Mouse (Mus musculus) heart, postnatal 4 days (tissue): ENCODE data around the gene Dock4. TPM values are rescaled to one million over a fixed set of nuclear protein-coding genes. Genes with fewer than 3 reads are reported as not detected.

ENCODE experiments used
- DNase-seq: peaks from one replicate; pipeline ENCODE4 v3.0.0; 2021
- total RNA-seq, 2 experiments: library from RNA; stranded (reverse); gene quantifications; 2 replicates each; pipeline ENCODE4 v1.2.3; 2021

The Dock4 gene
- total RNA-seq, 2 experiments from 2014 or later, result 21.0 to 24.0 TPM

DNA sequence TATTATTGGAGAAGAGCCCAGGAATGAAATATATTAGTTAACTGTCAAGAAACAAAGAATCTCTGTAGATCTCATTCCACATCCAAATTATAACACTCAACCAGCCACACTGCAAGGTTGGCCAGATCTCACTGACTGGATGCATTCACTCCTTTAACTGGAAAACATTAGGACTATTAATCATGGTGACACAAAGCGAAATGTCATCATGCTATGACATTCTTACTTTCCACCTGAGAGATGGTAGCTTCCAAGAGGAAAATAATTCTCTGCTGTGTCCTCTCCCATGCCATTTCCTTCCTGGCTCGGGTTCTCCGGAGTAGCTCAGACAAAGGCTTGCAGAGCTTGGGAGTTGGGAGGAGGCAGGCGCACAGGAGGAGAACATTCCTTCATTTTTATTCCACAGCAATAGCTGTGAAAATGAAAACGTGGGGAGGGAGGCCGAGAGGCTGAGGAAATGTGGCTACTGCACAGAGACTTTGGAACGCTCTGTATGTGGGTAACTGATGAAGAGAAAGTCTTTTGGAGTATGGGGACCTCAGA, 17.0 kb downstream of the Dock4 start:
- DNase-seq, result no peak

DNA sequence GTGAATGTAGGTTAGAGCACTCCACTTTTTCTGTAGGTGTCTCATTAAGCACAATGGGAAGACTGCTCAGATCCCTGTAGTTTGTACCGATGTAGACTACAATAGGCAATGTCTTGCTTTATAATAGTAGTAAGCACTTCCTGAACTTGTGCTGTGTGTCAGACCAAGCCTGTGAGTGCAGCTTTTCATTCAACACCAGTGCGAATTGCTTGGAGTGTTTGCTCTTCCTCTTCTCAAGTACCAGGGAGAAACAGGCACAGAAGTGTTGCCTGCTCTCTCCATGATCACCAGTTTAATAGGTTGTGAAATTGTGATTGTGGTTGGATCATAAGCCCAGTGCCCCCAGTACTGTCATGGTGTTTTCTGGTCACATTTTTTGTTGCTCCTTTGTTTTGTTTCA, 18.1 kb downstream of the Dock4 start:
- DNase-seq, result no peak

DNA sequence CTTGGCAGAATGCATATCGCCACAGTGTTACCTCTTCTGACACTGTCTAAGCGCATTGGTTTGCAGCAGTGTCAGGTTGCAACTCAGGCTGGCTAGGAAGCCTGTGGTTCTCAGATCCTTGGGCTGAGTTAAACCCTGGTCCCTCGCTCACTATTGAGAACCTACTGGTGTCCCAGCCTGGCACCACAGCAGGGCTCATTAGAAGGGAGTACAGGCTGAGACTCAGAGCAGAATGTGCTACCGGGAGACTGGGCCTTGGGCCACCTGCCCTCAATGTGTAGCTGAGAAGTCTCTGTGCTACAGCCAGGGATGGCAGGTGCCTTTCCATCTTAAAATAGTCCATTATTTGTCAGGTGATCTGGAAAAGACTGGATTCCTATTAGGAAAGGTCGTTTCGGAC, 18.5 kb downstream of the Dock4 start:
- DNase-seq, result no peak

DNA sequence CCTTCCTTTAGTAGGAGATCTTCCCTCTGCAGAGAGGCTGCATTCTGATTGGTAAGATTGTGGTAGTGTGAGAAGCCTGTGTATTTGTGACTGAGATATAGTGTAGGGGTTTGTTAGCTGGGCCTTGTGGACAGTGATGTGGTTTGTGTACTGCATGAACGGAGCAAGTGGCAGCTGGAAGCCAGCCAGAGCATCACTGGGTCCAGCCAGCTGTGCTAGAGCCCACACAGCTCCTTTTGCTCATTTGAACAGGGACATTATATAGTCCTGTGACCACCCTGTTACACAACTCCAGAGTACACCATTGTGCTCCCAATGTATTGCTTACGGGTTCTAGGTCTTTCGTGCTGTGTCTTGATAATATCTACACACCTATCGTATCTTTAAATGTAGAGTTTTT, 22.5 kb downstream of the Dock4 start:
- no peak for DNase-seq

DNA sequence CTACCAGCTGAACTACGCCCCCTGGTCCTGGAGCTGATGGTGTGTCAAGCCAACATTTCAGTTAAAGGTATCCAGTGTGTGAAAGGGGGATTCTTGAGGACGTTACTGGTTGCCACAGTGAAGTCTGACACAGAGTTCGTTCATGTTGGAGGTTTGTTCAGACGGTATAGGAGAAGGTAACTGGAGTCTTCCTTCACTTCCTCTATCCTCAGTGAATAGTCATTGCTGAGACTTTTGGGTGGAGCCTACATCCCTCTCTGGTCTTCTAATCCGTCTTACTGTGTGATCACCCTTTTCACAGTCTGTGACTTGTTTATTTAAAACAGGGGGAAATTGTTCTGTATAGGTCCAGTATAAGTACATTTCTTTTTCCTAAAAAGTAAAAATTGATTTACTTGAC, 23.3 kb downstream of the Dock4 start:
- DNase-seq, result no peak

DNA sequence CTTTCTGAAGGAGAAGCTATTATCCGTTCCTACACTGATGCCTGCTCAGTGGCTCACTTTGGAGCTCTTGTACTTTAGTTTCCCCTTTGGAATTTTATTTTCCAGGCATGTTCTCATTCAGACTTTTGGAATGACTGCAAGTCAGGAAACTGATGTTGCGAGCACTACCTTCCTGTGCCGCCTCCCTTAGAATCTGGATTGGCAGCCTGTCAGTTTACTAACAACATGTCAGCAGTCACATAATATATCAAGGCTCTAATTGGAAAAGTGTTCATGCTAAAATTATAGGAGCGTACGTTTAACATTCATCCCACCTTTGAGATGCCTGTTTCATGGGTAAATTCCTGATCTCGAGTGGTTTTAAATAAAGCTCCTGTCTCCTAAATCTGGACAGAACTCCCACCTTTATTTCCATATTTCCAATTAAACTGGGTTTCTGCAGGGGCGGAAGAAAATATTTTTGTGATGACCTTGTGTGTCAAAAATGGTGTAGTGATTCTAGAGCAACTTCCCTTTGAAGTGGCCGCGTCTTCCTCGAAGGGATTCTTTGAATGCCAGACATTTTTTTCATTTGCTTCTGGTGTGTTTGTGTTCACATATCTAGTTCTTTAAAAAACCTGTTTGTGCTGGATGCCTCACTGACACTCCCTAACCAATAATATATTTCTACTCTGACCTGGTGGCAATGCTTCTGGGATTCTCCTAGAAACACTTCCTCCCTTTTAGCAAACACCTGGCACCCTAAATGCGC, 26.1 kb downstream of the Dock4 start:
- DNase-seq, result no peak

DNA sequence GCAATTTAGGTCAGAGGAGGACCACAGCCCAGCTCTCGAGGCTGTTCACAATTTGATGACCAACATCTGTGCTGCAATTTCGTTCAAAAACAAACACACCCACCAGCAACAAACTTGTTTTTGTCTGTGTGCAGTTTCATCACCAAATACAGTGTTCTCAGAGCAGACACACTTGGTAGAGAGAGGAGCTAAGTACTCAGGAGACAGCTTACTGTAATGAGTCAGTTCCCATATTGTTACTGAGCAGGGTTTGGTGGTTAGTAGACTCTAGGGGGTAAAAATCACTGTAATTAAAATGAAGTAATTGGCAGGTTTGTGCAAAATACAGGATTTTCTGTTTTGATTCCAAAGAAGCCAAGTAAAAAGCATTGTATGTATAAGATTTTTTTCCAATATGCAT, 28.0 kb downstream of the Dock4 start:
- DNase-seq, result no peak

DNA sequence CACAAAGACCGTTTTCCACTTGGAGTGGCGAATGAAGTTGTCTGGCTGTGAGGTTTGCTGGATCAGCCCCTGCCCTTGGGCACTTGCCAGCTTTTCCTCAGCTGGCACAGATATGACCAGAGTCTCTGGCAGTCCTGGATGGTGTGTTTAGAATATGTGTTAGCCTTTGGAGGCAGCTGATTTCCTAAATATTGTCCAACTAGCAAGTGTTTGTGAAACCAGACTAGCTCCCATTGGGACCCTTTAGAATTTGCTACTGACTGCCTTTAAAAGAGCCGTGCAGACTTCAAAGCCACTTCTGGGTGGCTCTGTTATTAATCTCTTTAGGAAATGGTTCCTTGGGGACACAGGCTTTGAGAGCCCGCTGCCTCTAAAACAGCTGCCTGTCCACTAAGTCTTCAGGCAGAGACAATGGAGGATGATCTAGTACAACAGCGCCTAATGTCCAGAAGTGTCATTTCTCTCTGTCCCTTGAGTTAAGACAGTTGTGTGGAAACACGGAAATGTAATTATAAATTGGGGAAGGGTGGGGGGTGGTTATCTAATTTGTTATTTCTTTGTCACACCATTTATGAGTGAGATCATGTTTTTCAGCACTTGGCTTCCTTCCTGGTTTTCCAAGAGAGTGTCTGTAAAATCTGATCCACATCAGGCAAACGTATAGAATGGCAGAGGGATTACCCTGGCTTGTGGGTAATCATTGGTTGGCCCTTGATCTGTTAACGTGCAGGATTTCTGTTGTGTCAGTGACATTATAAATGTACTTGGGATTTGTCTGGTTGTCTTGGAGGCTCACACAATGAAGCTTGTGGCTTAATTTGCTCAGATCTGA, 32.1 kb downstream of the Dock4 start:
- DNase-seq, result peak; percentile 72

DNA sequence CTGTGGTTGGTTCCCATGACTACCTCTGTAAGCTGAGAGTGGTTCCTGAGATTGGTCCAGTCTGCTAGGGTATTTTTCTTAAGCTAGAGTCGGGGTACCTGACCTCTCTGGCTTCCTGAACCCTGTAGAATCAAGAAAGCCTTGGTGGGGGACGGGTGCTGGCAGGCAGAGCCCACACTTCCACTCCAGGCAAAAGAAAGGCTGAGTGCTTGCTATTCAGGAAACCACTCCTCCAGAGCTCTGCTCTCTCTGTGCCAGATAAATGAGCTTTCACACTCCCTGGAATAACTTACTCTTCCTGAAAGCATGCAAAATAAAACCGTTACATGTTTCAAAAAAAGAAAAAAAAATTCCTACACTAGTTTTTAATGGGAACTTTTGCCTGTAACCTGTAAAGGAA, 38.5 kb downstream of the Dock4 start:
- peak; percentile 28 for DNase-seq

DNA sequence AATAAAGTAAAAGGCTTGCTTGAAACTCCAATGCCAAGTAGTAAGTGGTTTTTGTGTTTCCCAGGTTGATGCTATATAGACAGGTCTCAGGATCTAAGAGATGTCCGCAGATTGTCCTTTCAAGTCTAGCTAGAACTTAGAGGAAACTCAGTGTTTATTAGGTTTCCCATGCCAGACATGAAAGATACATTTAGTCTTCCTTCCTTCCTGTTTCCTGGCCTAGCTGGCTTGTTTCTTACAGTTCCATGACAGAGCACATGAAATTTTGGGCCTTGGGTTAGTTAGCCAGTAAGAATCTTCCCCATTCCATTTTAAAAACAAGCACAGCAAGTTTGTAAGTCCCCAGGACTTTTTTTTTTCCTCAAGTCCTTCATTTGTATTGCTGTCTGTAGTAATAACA, 39.5 kb downstream of the Dock4 start:
- DNase-seq, result no peak

DNA sequence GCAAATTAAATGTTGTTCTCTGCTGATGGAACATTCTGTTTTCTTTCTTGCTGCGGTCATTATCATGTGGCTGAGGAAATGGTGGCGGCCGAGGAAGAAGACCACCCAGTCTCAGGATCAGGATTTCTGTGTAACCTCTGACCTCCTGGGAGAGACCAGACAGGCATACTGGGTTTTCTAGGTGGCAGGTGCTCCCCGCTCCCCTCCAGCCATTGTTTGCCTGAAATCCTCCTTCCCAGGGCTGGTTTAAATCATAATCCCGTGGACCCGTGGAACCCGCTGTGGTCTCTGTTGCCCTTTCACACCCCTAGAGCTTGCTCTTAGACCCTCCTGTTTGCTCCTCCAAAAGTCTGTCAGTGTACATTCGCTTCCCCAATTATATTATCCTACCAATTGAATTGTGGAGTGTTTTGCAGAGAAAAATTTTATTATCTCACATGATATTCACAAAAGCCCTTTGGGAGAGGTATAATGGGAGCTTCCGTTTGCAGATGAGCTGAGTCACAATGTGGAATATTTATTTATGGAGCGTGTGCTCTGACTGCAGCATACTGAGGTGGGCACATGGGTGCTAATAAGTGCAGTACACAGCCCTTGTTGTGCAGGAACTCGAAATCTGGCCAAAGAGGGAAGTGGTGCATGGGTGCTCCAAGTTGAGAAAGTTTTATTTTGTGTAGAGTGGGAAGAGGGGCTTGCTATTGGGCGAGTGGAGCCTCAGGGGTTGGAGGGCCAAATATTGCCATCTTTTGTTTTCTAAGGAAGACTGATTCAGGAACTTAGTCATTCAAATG, 40.5 kb downstream of the Dock4 start:
- no peak for DNase-seq

DNA sequence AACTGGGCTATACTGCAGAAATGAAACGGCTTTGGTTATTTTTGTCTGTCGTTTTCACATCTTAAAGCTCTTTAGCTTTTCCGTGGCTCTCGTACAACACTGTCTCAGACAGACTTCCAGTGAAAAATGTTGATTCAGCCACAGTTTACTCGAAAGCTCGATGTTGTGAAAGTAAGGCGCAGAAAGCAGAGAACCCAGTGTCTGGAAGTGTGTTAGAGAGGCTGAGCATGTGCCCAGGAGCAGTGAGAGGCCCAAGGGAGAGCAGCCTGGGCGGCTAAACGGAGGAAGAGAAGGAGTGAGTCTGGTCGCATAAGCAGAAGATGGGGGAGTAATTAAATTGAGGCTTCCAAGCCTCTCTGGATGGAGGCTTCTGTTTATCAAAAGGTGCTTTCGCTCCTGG, 50.6 kb downstream of the Dock4 start:
- DNase-seq, result no peak

DNA sequence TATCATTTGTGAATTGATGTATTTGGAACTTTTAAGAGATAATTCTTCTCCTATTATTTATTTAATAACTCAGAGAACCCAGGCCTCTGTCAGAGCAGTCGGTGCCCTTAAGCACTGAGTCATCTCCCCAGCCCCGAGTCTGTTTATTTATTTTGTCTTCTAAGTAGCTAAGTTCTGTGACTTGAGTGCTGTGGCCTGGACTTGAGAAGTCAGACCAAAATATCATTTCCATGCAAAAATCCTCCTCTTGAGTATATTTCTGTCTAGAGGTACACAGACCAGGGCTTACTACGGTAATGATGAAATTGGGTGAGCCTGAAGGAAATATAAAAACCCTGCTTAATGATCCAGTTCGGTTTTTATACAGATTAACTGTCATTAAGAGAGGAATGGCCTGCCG, 52.1 kb downstream of the Dock4 start:
- DNase-seq, result no peak

DNA sequence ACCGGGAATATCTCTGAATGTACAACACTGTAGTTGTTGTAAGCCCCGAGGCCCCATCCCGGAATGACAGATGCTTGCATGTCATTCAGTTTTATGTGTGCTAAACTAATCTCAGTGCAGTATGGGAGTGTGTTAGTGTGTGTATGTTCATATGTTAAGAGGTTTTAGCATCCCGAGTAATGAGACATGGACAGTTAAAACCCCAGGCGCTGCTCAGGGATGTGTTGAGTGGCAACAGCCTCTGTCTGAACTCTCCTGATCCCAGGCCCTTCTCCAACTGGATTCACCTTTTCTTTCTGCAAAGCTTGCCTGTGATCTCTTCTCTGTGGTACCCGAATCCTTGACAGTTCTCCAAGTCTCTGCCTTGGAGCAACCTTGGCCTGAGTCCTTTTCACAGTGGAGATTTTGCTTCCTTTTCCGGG, 52.5 kb downstream of the Dock4 start:
- DNase-seq, result no peak

DNA sequence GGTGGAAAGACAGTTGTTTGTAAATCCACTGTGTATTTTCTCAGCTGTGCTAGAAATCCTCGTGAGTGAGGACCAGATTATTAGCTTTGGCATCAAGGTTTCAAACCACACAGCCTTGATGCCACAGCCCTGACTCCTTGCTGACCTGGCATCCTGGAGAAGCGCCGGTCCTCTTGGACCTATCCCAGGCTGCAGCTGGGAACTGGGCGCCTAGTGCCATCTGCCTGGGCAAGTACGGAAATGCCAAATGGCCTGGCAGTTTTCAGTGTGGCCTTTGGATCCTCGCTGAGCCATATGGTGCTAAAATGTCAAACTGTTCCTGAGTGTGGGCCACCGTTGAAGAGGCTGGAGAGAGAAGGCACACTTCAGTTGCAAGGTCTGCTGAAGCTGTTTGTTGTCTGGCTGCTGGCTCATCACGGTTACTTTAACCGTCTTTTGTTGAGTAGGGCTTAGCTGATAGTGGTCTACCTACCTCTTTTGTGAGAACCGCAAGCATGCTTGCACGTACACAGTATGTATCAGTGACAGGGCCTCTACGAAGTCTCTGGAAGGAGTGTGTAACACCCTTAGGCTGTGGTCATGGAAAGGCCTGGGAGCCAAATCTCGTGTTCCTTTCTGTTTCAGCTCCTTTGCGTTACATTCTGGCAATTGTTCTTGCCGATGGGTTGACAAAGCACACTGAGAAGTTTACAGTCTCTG, 53.3 kb downstream of the Dock4 start:
- DNase-seq, result peak; percentile 29

DNA sequence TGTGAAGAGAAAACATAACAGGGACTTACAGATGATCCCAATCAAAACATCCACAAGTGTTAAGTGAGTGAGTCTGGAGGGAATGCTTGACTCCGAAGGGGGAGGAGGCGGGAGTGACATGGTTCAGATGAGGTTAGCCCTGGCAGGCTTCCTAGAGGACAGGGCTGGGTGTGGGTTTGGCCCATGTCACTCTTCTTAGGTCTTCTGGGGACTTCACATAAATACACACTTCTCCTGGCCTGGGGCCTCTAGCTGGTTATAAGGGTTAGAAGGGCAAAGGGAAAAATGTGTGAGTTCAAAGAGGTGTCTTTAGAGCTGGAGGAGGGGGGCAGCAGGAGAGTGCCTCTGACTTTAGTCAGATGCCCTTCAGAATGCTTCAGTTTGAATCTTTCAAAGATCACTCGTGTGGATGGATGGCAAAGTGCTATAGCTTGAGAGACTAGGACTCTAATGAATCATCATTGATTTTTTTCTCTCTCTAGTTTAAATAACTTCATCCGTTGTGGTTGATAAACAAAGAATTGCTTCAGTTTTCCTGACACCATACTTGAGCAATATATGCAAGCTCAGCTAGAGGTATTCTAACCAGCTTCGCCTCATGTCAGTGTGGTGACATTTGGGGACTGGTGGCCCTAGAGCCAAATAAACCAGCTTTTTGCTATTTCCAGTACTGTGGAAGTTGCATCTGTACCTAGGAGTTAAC, 54.0 kb downstream of the Dock4 start:
- DNase-seq, result peak; percentile 68

DNA sequence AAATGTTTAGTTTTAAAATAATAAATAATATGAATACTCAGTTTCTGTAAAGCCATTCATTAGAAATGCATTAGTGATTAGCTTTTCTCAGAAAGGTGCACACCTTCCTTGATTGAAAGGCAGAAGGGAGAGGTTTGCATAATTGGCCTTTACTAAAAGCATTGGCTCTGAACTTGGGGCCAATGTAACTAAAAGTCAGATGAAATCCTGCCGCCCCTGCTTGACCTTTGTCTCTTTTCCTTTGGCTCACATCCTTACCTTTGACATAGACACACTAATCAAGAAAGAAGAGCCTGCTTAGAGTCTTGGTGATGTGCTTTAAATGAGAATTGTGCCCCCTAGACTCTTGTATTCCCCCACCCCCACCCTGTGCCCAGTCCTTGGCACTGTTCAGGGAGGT, 55.4 kb downstream of the Dock4 start:
- DNase-seq, result no peak

DNA sequence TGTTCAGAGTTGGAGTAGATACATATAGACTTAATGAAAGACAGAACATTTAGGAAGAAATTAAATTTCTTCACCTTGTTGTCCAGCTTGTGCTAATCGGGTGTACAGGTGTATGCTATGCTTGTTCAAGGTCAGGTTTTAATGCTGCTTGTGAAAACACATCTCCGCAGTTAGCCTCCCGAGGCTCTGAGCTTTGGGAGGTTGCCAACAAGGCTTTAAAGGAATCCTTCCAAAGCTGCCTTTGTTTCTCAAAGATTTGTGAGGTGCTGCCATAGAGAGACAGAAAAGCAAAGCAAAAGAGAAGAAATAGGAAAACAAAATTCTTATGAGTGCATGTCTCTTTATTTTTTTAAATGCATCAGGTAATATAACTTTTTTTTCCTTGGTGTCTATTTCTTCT, 57.8 kb downstream of the Dock4 start:
- no peak for DNase-seq

DNA sequence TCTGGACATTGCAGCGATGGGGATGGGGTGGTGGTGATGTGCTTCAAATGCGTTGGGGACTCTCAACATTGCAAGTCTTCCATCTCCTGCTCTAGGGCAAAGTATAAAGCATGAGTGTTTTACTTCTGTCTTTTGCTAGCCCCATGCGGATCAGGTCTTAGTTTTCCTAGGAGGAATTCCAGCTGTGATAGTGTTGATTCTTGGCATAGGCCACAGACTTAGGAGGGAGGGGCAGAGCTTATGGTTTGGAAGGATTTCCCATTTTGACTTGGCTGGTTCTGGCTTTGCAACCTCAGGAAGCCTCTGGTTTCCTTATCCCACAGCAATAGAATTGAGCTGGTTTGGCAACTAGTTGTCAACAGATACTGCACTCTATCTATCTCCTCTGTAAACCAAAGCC, 58.9 kb downstream of the Dock4 start:
- DNase-seq, result no peak

DNA sequence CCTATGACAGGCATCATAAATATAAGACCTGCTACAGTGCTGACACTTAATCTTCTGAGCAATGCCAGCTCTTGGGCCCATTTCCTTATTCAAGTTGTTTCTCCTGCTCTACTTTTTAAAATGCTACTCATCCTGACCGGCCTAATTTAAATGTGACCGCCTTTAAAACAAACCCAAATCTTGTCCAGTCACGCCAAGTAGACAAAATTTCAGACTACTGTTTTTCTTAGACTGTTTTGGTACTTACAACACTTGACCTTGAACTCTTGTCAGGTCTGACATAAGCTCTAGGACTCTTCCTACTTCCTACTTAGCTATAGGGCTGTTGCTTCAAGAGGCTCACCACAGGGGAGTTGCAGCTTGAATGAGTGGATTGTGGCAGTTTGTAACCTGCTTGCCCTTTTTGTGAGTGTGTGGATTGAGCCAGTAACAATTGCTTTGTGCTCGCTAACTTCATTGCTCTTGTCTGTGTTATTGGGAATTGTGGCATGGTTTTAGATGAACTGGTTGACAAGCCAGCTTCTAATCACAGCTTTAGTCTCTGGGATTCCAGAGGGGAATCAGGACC, 62.2 kb downstream of the Dock4 start:
- DNase-seq, result no peak

DNA sequence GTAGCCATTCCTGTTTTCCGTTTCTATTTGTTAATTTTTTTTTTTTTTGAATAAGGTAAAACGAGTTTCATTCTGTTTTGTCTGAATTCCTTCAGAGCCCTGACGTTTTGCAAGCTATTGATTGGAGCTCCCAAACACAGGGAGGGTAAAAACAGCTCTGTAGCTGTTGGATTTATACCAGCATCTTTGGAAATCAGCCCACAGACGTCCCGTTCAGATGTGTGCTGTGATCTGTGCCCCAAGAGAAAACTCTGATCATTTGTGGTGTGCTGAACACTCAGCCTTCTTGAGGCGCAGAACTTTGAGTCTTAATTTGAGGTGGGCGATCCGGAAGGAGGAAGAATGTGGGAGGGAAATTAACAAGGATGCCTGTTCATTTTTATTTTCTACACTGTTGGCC, 62.7 kb downstream of the Dock4 start:
- DNase-seq, result no peak
